Mouse (Mus musculus): Measurements from ENCODE around the gene Tmem204. TPM values are rescaled to one million over a fixed set of nuclear protein-coding genes. Genes with fewer than 3 reads are reported as not detected.

Tmem204 gene
- polyA plus RNA-seq, 1 experiment from 2014 or later, result 11.3 TPM

GRCm38 (mm10) chr17:25045281-25045680 lies 38.1 kb downstream of the Tmem204 start:
- no peak for DNase-seq (ENCODE audit: low spot score)
- WGBS, result 90% methylated on average over 4 of the region's 4 CpGs
- H3K27me3 ChIP-seq (ENCODE audit: low read depth, poor library complexity, severe bottlenecking), result no peaks in the 10 kb centered on the region
- H3K9me3 ChIP-seq (replicated peaks), result no peaks in the 10 kb centered on the region
- peaks cover 34% of the 10 kb centered on the region for H3K36me3 ChIP-seq
- no peak overlapping the region for H3K27ac ChIP-seq
- peaks cover 8% of the 10 kb centered on the region; the same call in 1 of the 2 replicates for H3K4me1 ChIP-seq
- H3K4me3 ChIP-seq, result no peak overlapping the region

GRCm38 (mm10) chr17:25044879-25045278 lies 38.5 kb downstream of the Tmem204 start:
- peaks cover 33% of the 10 kb centered on the region for H3K36me3 ChIP-seq
- no peaks in the 10 kb centered on the region for H3K27me3 ChIP-seq (ENCODE audit: low read depth, poor library complexity, severe bottlenecking)
- no peak for DNase-seq (ENCODE audit: low spot score)
- H3K4me3 ChIP-seq, result no peak overlapping the region
- 70% methylated on average over 7 of the region's 7 CpGs for WGBS
- no peak overlapping the region for H3K27ac ChIP-seq
- peaks cover 8% of the 10 kb centered on the region; the same call in 1 of the 2 replicates for H3K4me1 ChIP-seq
- no peaks in the 10 kb centered on the region for H3K9me3 ChIP-seq (replicated peaks)

- Histone ChIP-seq H3K4me1 (no peaks in the 10 kb centered on the region), H3K36me3 (peaks cover 73% of the 10 kb centered on the region), H3K4me3 (no peak overlapping the region), H3K9me3 (replicated peaks) (no peaks in the 10 kb centered on the region), H3K27ac (no peak overlapping the region), H3K27me3 (ENCODE audit: low read depth, poor library complexity, severe bottlenecking) (no peaks in the 10 kb centered on the region)
- no peak for DNase-seq (ENCODE audit: low spot score)
- WGBS, result 68% methylated on average over 4 of the region's 4 CpGs
Measured at GRCm38 (mm10) chr17:25036183-25036582, 47.2 kb downstream of the Tmem204 start.

- peak; percentile 75 for DNase-seq (ENCODE audit: low spot score)
- peaks cover 20% of the 10 kb centered on the region for H3K4me1 ChIP-seq
- H3K4me3 ChIP-seq, result peak overlapping the region; percentile 100
- WGBS, result under 1% methylated on average over 55 of the region's 55 CpGs
- H3K9me3 ChIP-seq (replicated peaks), result no peaks in the 10 kb centered on the region
- peak overlapping the region; percentile 98 for H3K27ac ChIP-seq
- peaks cover 44% of the 10 kb centered on the region for H3K36me3 ChIP-seq
- H3K27me3 ChIP-seq (ENCODE audit: low read depth, poor library complexity, severe bottlenecking), result no peaks in the 10 kb centered on the region
Measured at GRCm38 (mm10) chr17:25016292-25017132, 66.9 kb downstream of the Tmem204 start.

GRCm38 (mm10) chr17:25015655-25016291 lies 67.6 kb downstream of the Tmem204 start, which contains the start of the genes Cramp1l and Ift140:
Gene Cramp1l (minus strand): TSS chr17:25015788.
Gene Ift140 (plus strand): TSS chr17:25016085.
- Histone ChIP-seq H3K27ac (peak within 1 kb of the TSS; percentile 98), H3K4me1 (peaks cover 20% of the 10 kb centered on the region), H3K4me3 (peak within 1 kb of the TSS; percentile 100), H3K27me3 (ENCODE audit: low read depth, poor library complexity, severe bottlenecking) (no peaks in the 10 kb centered on the region), H3K36me3 (peaks cover 48% of the 10 kb centered on the region), H3K9me3 (replicated peaks) (no peaks in the 10 kb centered on the region)
- DNase-seq (ENCODE audit: low spot score), result peak; percentile 100
- WGBS, result under 1% methylated on average over 62 of the region's 62 CpGs

GRCm38 (mm10) chr17:25014841-25015570 lies 68.4 kb downstream of the Tmem204 start:
- DNase-seq (ENCODE audit: low spot score), result peak; percentile 61
- H3K4me3 ChIP-seq, result peak overlapping the region; percentile 100
- H3K27ac ChIP-seq, result peak overlapping the region; percentile 98
- H3K9me3 ChIP-seq (replicated peaks), result no peaks in the 10 kb centered on the region
- WGBS, result under 1% methylated on average over 39 of the region's 39 CpGs
- H3K36me3 ChIP-seq, result peaks cover 48% of the 10 kb centered on the region
- H3K27me3 ChIP-seq (ENCODE audit: low read depth, poor library complexity, severe bottlenecking), result no peaks in the 10 kb centered on the region
- peaks cover 20% of the 10 kb centered on the region for H3K4me1 ChIP-seq

- H3K4me1 ChIP-seq, result peaks cover 20% of the 10 kb centered on the region
- WGBS, result under 1% methylated on average over 80 of the region's 81 CpGs
- DNase-seq (ENCODE audit: low spot score), result peak; percentile 77
- peaks cover 50% of the 10 kb centered on the region for H3K36me3 ChIP-seq
- H3K9me3 ChIP-seq (replicated peaks), result no peaks in the 10 kb centered on the region
- peak overlapping the region; percentile 100 for H3K4me3 ChIP-seq
- peak overlapping the region; percentile 98 for H3K27ac ChIP-seq
- no peaks in the 10 kb centered on the region for H3K27me3 ChIP-seq (ENCODE audit: low read depth, poor library complexity, severe bottlenecking)
Measured at GRCm38 (mm10) chr17:25013606-25014501, 69.5 kb downstream of the Tmem204 start.

Other genes starting within 250 kb of the Tmem204 start
- 26.0 and 28.0 TPM in 2 replicates for gene Hagh, start 243.4 kb downstream of the Tmem204 start, polyA plus RNA-seq (2016; fragmentation: Nextera tagmentation; extraction: Ambion mirVana)
- 14.5 and 17.6 TPM in 2 replicates for gene Fahd1, start 233.2 kb downstream of the Tmem204 start, polyA plus RNA-seq (2016; fragmentation: Nextera tagmentation; extraction: Ambion mirVana)
- 0.55 and 0.84 TPM in 2 replicates for gene Igfals, start 217.6 kb downstream of the Tmem204 start, polyA plus RNA-seq (2016; fragmentation: Nextera tagmentation; extraction: Ambion mirVana)
- gene Nubp2, start 197.2 kb downstream of the Tmem204 start, polyA plus RNA-seq (2016; fragmentation: Nextera tagmentation; extraction: Ambion mirVana), result 72.7 and 79.7 TPM in 2 replicates
- gene Spsb3, start 196.9 kb downstream of the Tmem204 start, polyA plus RNA-seq (2016; fragmentation: Nextera tagmentation; extraction: Ambion mirVana), result 48.0 and 50.8 TPM in 2 replicates
- gene Eme2, start 188.5 kb downstream of the Tmem204 start, polyA plus RNA-seq (2016; fragmentation: Nextera tagmentation; extraction: Ambion mirVana), result 22.1 and 30.6 TPM in 2 replicates
- gene Mrps34, start 188.5 kb downstream of the Tmem204 start, polyA plus RNA-seq (2016; fragmentation: Nextera tagmentation; extraction: Ambion mirVana), result 104 and 105 TPM in 2 replicates
- gene Nme3, start 187.1 kb downstream of the Tmem204 start, polyA plus RNA-seq (2016; fragmentation: Nextera tagmentation; extraction: Ambion mirVana), result 43.6 and 47.0 TPM in 2 replicates
- 32.1 and 39.3 TPM in 2 replicates for gene Mapk8ip3, start 146.6 kb downstream of the Tmem204 start, polyA plus RNA-seq (2016; fragmentation: Nextera tagmentation; extraction: Ambion mirVana)
- gene Jpt2, start 122.9 kb downstream of the Tmem204 start, polyA plus RNA-seq (2016; fragmentation: Nextera tagmentation; extraction: Ambion mirVana), result 369 and 370 TPM in 2 replicates
- 10.4 and 10.8 TPM in 2 replicates for gene Cramp1l, start 67.8 kb downstream of the Tmem204 start, polyA plus RNA-seq (2016; fragmentation: Nextera tagmentation; extraction: Ambion mirVana)
- 24.2 and 30.0 TPM in 2 replicates for gene Ift140, start 67.5 kb downstream of the Tmem204 start, polyA plus RNA-seq (2016; fragmentation: Nextera tagmentation; extraction: Ambion mirVana)
- gene Telo2, start 32.4 kb upstream of the Tmem204 start, polyA plus RNA-seq (2016; fragmentation: Nextera tagmentation; extraction: Ambion mirVana), result 60.6 and 60.7 TPM in 2 replicates
- gene Ptx4, start 37.2 kb upstream of the Tmem204 start, polyA plus RNA-seq (2016; fragmentation: Nextera tagmentation; extraction: Ambion mirVana), result 0.18 and 0.23 TPM in 2 replicates
- gene Clcn7, start 49.8 kb upstream of the Tmem204 start, polyA plus RNA-seq (2016; fragmentation: Nextera tagmentation; extraction: Ambion mirVana), result 21.3 and 26.5 TPM in 2 replicates
- not detected in 2 replicates for gene Ccdc154, start 78.9 kb upstream of the Tmem204 start, polyA plus RNA-seq (2016; fragmentation: Nextera tagmentation; extraction: Ambion mirVana)
- not detected in 2 replicates for gene Gm38655, start 91.9 kb upstream of the Tmem204 start, polyA plus RNA-seq (2016; fragmentation: Nextera tagmentation; extraction: Ambion mirVana)
- 36.0 and 38.5 TPM in 2 replicates for gene BC003965, start 101.0 kb upstream of the Tmem204 start, polyA plus RNA-seq (2016; fragmentation: Nextera tagmentation; extraction: Ambion mirVana)
- 9.1 and 10.0 TPM in 2 replicates for gene Unkl, start 104.8 kb upstream of the Tmem204 start, polyA plus RNA-seq (2016; fragmentation: Nextera tagmentation; extraction: Ambion mirVana)
- gene Gnptg, start 156.5 kb upstream of the Tmem204 start, polyA plus RNA-seq (2016; fragmentation: Nextera tagmentation; extraction: Ambion mirVana), result 34.6 and 35.0 TPM in 2 replicates
- 74.6 and 76.6 TPM in 2 replicates for gene Tsr3, start 156.6 kb upstream of the Tmem204 start, polyA plus RNA-seq (2016; fragmentation: Nextera tagmentation; extraction: Ambion mirVana)
- 0.49 and 0.93 TPM in 2 replicates for gene Baiap3, start 172.8 kb upstream of the Tmem204 start, polyA plus RNA-seq (2016; fragmentation: Nextera tagmentation; extraction: Ambion mirVana)
- 974 and 998 TPM in 2 replicates for gene Ube2i, start 191.0 kb upstream of the Tmem204 start, polyA plus RNA-seq (2016; fragmentation: Nextera tagmentation; extraction: Ambion mirVana)
- not detected in 2 replicates for gene Prss34, start 214.8 kb upstream of the Tmem204 start, polyA plus RNA-seq (2016; fragmentation: Nextera tagmentation; extraction: Ambion mirVana)
- gene Prss28, start 225.1 kb upstream of the Tmem204 start, polyA plus RNA-seq (2016; fragmentation: Nextera tagmentation; extraction: Ambion mirVana), result not detected in 2 replicates
- gene Prss29, start 235.1 kb upstream of the Tmem204 start, polyA plus RNA-seq (2016; fragmentation: Nextera tagmentation; extraction: Ambion mirVana), result not detected in 2 replicates